ENCODE assay signal across 24 mouse cellular contexts in genomic region chr16:22800849-22801109, GRCm38 (mm10). TPM values are rescaled to one million over a fixed set of nuclear protein-coding genes. Genes with fewer than 3 reads are reported as not detected.
DNase-seq lines count a peak whose midpoint lies in the region; ATAC-seq and TF ChIP-seq lines count a peak whose summit lies in the region.
"Had no signal": no experiment of that assay in that cellular context is flagged by ENCODE, and none has a peak within 500 bp of the region (broad histone marks: within the 10 kb centered on the region; RNA-seq: fewer than 3 reads in every experiment).

No protein-coding gene starts in this region.

- H3K27ac ChIP-seq in midbrain, embryonic 10.5 days (replicated peaks), result peak overlapping the region; percentile 76; the same call in 1 of the 2 replicates
- H3K27ac ChIP-seq in midbrain, embryonic 14.5 days (replicated peaks; ENCODE audit: low read depth, low read length), result no peak overlapping the region
- no peak overlapping the region for H3K27ac ChIP-seq in ES-E14 (ENCODE audit: insufficient read depth, low read depth, low read length, poor library complexity, severe bottlenecking)
- H3K27ac ChIP-seq: forebrain, embryonic 13.5 days; heart, embryonic 10.5 days; kidney, postnatal 0 days had no signal

- H3K4me1 ChIP-seq in midbrain, embryonic 10.5 days, result peaks cover 30% of the 10 kb centered on the region
- H3K4me1 ChIP-seq in midbrain, embryonic 14.5 days (ENCODE audit: control insufficient read depth, insufficient read depth, low read length), result peaks cover 11% of the 10 kb centered on the region
- peaks cover 2 to 16% of the 10 kb centered on the region in 2 experiments; a peak in 2 of 4 replicates for H3K4me1 ChIP-seq in ES-E14 (ENCODE audit: control insufficient read depth in 2 of 2, insufficient read depth in 2 of 2, low read length in 2 of 2, poor library complexity in 1 of 2)
- H3K4me1 ChIP-seq: heart, embryonic 10.5 days had no signal

- no peaks in the 10 kb centered on the region for H3K36me3 ChIP-seq in midbrain, embryonic 10.5 days
- no peaks in the 10 kb centered on the region for H3K36me3 ChIP-seq in midbrain, embryonic 14.5 days (ENCODE audit: control insufficient read depth, insufficient read depth, low read length)
- no peaks in the 10 kb centered on the region for H3K36me3 ChIP-seq in ES-E14 (ENCODE audit: control insufficient read depth, insufficient read depth, low read length, poor library complexity, severe bottlenecking)
- H3K36me3 ChIP-seq: heart, embryonic 10.5 days had no signal

- ATAC-seq in midbrain, embryonic 14.5 days (ENCODE audit: low FRiP score, low TSS enrichment), result no peak
- ATAC-seq: inflammation-experienced regulatory T-cells, adult 6 months had no signal

- 22% methylated on average over 5 of the region's 5 CpGs for WGBS in midbrain, embryonic 10.5 days
- WGBS in midbrain, embryonic 14.5 days, result 4% methylated on average over 5 of the region's 5 CpGs

- peaks cover 83% of the 10 kb centered on the region for H3K27me3 ChIP-seq in midbrain, embryonic 10.5 days (ENCODE audit: low read depth, poor library complexity, severe bottlenecking)
- H3K27me3 ChIP-seq in midbrain, embryonic 14.5 days (ENCODE audit: control insufficient read depth, insufficient read depth, low read length), result peaks cover 21% of the 10 kb centered on the region

- H3K9ac ChIP-seq in midbrain, embryonic 14.5 days (replicated peaks; ENCODE audit: low read length), result no peak overlapping the region
- H3K9ac ChIP-seq in ES-E14 (ENCODE audit: insufficient read depth, low read depth, low read length, poor library complexity, severe bottlenecking), result no peak overlapping the region
- H3K9ac ChIP-seq: forebrain, embryonic 13.5 days had no signal

- no peaks in the 10 kb centered on the region for H3K9me3 ChIP-seq in midbrain, embryonic 10.5 days (replicated peaks)
- H3K9me3 ChIP-seq in midbrain, embryonic 14.5 days (ENCODE audit: control insufficient read depth, low read length), result no peaks in the 10 kb centered on the region
- H3K9me3 ChIP-seq in ES-E14 (ENCODE audit: control insufficient read depth, insufficient read depth, low read depth, low read length), result no peaks in the 10 kb centered on the region
- H3K9me3 ChIP-seq: forebrain, embryonic 13.5 days; heart, embryonic 10.5 days had no signal

- no peak overlapping the region for H3K4me2 ChIP-seq in midbrain, embryonic 14.5 days (ENCODE audit: low read length)
- H3K4me2 ChIP-seq: forebrain, embryonic 13.5 days had no signal

- DNase-seq in cerebellum, adult 9-11 months, result peak; percentile 25
- DNase-seq in cerebellum, postnatal 10 days, result no peak
- no peak for DNase-seq in midbrain, embryonic 10.5 days (ENCODE audit: low spot score)
- DNase-seq in midbrain, embryonic 14.5 days, result no peak
- peak; percentile 41 for DNase-seq in ES-E14 (ENCODE audit: low read depth, low spot score)
- peak; percentile 24 for DNase-seq in embryo, embryonic 9.5 days (ENCODE audit: extremely low spot score)
- DNase-seq in layer of hippocampus, postnatal 36 days, result no peak
- no peak for DNase-seq in spleen, postnatal 4 days (ENCODE audit: low spot score in 2 of 2)
- DNase-seq: adrenal gland, adult 2 months; cerebellum, postnatal 25 days; heart, postnatal 10 days; lung, adult 18-20 months; right cerebral cortex, postnatal 4 days; thymus, postnatal 4 days had no signal

- no peak overlapping the region for H3K4me3 ChIP-seq in midbrain, embryonic 10.5 days
- H3K4me3 ChIP-seq in midbrain, embryonic 14.5 days (replicated peaks; ENCODE audit: low read depth, low read length), result no peak overlapping the region
- no peak overlapping the region for H3K4me3 ChIP-seq in ES-E14 (ENCODE audit: insufficient read depth in 1 of 2, low read depth in 1 of 2, low read length in 2 of 2, poor library complexity in 1 of 2, severe bottlenecking in 1 of 2)
- H3K4me3 ChIP-seq: forebrain, embryonic 13.5 days; heart, embryonic 10.5 days had no signal

- in situ Hi-C loops in ES-E14 (cut with MboI; ENCODE audit: low sequenced_read_pairs in 2 of 2, unreplicated experiment in 2 of 2), result loop anchor here (5.0 to 25.0 kb wide), 4 partner anchors 213 to 488 kb away; no protein-coding TSS in a partner anchor

TF ChIP-seq in ES-E14, 5 proteins besides CTCF, POLR2A, EP300 and RAD21:
- TF ChIP-seq CHD2 (IDR thresholded peaks at IDR 0.05; ENCODE audit: low read depth, low read length), result no peak
- TF ChIP-seq ZC3H11A (IDR thresholded peaks at IDR 0.05; ENCODE audit: borderline replicate concordance, low read depth, low read length), result no peak
- TF ChIP-seq HCFC1 (IDR thresholded peaks at IDR 0.05; ENCODE audit: borderline replicate concordance, insufficient read depth, low read length), result no peak
- peak; percentile 35 for TF ChIP-seq MAFK (IDR thresholded peaks at IDR 0.05; ENCODE audit: insufficient read depth, low read depth, low read length)
- no peak for TF ChIP-seq ZNF384 (IDR thresholded peaks at IDR 0.05; ENCODE audit: low read depth, low read length)

RNA-seq across cellular contexts. Expression of gene Crygs, which starts 10.6 kb away (rescaled TPM):
- 0.16 and 0.22 TPM in 2 replicates for polyA plus RNA-seq in midbrain, embryonic 10.5 days (2016; fragmentation: Nextera tagmentation; extraction: Ambion mirVana)
- polyA plus RNA-seq in midbrain, embryonic 14.5 days (2014; fragmentation: Nextera tagmentation; extraction: Ambion mirVana), result 0.25 TPM in 1 of 2 replicates, not detected in the other
- not detected in 2 replicates for total RNA-seq in ES-E14 (2012; rRNA removed)
- not detected for total RNA-seq in layer of hippocampus, postnatal 36 days (2021)
- total RNA-seq: adrenal gland, adult 2 months; gastrocnemius, postnatal 4 days; heart, postnatal 10 days; layer of hippocampus, adult 18-20 months; left cerebral cortex, postnatal 36 days; liver, adult 2 months had no signal
- polyA plus RNA-seq: adrenal gland, adult 2 months; embryonic facial prominence, embryonic 14.5 days; forebrain, embryonic 13.5 days; inflammation-experienced regulatory T-cells, adult 6 months; neural tube, embryonic 14.5 days had no signal

RNA-seq across cellular contexts. Expression of gene Tbccd1, which starts 56.7 kb away (rescaled TPM):
- polyA plus RNA-seq in midbrain, embryonic 10.5 days (2016; fragmentation: Nextera tagmentation; extraction: Ambion mirVana), result 34.8 and 39.1 TPM in 2 replicates
- polyA plus RNA-seq in midbrain, embryonic 14.5 days (2014; fragmentation: Nextera tagmentation; extraction: Ambion mirVana), result 19.4 and 25.5 TPM in 2 replicates
- total RNA-seq in ES-E14 (2012; rRNA removed), result 17.5 and 20.0 TPM in 2 replicates
- total RNA-seq in layer of hippocampus, postnatal 36 days (2021), result 10 to 100 TPM; 15.2 to 15.8 TPM

RNA-seq across cellular contexts. Expression of gene Dnajb11, which starts 56.9 kb away (rescaled TPM):
- 86.7 and 100 TPM in 2 replicates for polyA plus RNA-seq in midbrain, embryonic 10.5 days (2016; fragmentation: Nextera tagmentation; extraction: Ambion mirVana)
- 73.0 and 89.5 TPM in 2 replicates for polyA plus RNA-seq in midbrain, embryonic 14.5 days (2014; fragmentation: Nextera tagmentation; extraction: Ambion mirVana)
- total RNA-seq in ES-E14 (2012; rRNA removed), result 140 and 155 TPM in 2 replicates
- 10 to 100 TPM; 69.9 to 82.3 TPM for total RNA-seq in layer of hippocampus, postnatal 36 days (2021)

Comparison
In these comparisons a context has a peak if more than half of its experiments do, and no peak if none do; other contexts are left out.
1. DNase-seq: peak in cerebellum, adult 9-11 months (single experiment), ES-E14 (single experiment) and embryo, embryonic 9.5 days (single experiment); none in cerebellum, postnatal 10 days (0 of 2), midbrain, embryonic 10.5 days (single experiment), midbrain, embryonic 14.5 days (single experiment), layer of hippocampus, postnatal 36 days (0 of 2) and spleen, postnatal 4 days (0 of 2).